Mouse (Mus musculus): ENCODE measurements at regions not wholly inside any gene's neighbourhood (a gene's known extent, or its start where the extent isn't known, plus 50 kb on each side); places are given as distances from the start of the nearest gene placed in this dataset.
A peak's percentile ranks its signal among the peaks of the same experiment; 100 is the strongest.

- peak; percentile 92 for TF ChIP-seq ZNF384 (IDR thresholded peaks at IDR 0.05; ENCODE audit: low read depth, low read length)
- TF ChIP-seq CHD2 (IDR thresholded peaks at IDR 0.05; ENCODE audit: low read depth, low read length): no peak
- TF ChIP-seq MAFK (IDR thresholded peaks at IDR 0.05; ENCODE audit: insufficient read depth, low read depth, low read length): peak; percentile 98
- no peak for TF ChIP-seq HCFC1 (IDR thresholded peaks at IDR 0.05; ENCODE audit: borderline replicate concordance, insufficient read depth, low read length)
These were observed 79.5 kb downstream of the AI429214 start for GRCm38 (mm10) chr8:37072905-37073304.

Data from ES-E14 (cell line).